Mouse (Mus musculus): ENCODE data around the gene Epop. TPM values are rescaled to one million over a fixed set of nuclear protein-coding genes. Genes with fewer than 3 reads are reported as not detected.

Epop gene
- polyA plus RNA-seq, 1 experiment: 2.1 TPM

DNA sequence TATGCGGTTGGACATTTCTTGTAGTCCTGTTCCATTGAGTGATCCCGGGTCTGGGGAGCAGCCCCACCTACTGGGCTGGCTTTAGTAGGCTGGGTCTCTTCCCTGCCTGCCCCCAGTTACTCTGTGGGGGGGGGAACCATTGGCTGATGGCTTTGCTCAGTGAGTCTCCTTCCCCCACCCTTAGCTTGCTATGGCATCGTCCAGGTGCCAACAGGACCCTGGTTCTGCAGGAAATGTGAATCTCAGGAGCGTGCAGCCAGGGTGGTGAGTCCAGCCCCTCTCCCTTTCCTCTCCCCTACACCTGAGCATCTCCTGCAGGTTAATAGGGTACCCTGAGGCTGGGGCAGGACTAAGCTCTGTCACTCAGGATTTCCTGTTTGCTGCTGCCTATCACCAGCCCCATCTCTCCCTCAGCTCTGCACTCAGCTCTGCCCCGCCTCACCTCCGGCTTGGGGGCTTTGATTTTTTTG lies 35.3 kb upstream of the Epop start:
- H3K4me1 ChIP-seq (ENCODE audit: control insufficient read depth, insufficient read depth, insufficient read length, low read length): peaks cover 8% of the 10 kb centered on the region; the same call in 1 of the 2 replicates
- H3K4me3 ChIP-seq (ENCODE audit: low read depth, low read length): peak overlapping the region; percentile 35; the same call in 1 of the 2 replicates
- no peak overlapping the region; the same call in 1 of the 2 replicates for H3K27ac ChIP-seq (ENCODE audit: insufficient read depth, low read depth, low read length)
- H3K27me3 ChIP-seq (ENCODE audit: control insufficient read depth, insufficient read depth, low read length): no peaks in the 10 kb centered on the region
- no peak for TF ChIP-seq POLR2A (IDR thresholded peaks at IDR 0.05; ENCODE audit: low read depth, low read length)
- no peak for TF ChIP-seq CTCF (IDR thresholded peaks at IDR 0.05; ENCODE audit: extremely low read depth, insufficient read length, insufficient replicate concordance, low read depth, low read length)
- peaks cover 19% of the 10 kb centered on the region for H3K36me3 ChIP-seq (ENCODE audit: control insufficient read depth, insufficient read depth, low read length)
- 38% methylated on average over 6 of the region's 6 CpGs for WGBS

DNA sequence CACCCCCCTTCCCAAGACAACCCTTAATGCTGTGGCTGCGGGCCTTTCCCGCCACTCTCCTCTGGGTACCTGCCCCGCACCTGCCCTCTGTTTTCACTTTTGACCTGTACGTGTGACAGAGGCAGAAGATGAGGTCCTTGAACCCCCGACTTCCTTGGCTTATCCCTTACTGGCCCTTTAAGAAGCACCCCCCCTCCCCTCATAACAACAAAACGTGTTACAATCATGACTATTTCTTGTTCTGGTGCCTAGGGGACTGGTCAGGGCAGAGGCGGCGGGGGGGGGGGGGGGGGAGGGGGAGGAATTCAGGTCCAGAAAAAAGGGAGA lies 34.8 kb upstream of the Epop start:
- no peak overlapping the region for H3K27ac ChIP-seq (ENCODE audit: insufficient read depth, low read depth, low read length)
- peak overlapping the region; percentile 89 for H3K4me3 ChIP-seq (ENCODE audit: low read depth, low read length)
- H3K36me3 ChIP-seq (ENCODE audit: control insufficient read depth, insufficient read depth, low read length): peaks cover 15% of the 10 kb centered on the region
- WGBS: 1% methylated on average over 8 of the region's 8 CpGs
- H3K27me3 ChIP-seq (ENCODE audit: control insufficient read depth, insufficient read depth, low read length): no peaks in the 10 kb centered on the region
- TF ChIP-seq CTCF (IDR thresholded peaks at IDR 0.05; ENCODE audit: extremely low read depth, insufficient read length, insufficient replicate concordance, low read depth, low read length) (no peak), POLR2A (IDR thresholded peaks at IDR 0.05; ENCODE audit: low read depth, low read length) (no peak)
- peaks cover 11% of the 10 kb centered on the region; the same call in 1 of the 2 replicates for H3K4me1 ChIP-seq (ENCODE audit: control insufficient read depth, insufficient read depth, insufficient read length, low read length)

DNA sequence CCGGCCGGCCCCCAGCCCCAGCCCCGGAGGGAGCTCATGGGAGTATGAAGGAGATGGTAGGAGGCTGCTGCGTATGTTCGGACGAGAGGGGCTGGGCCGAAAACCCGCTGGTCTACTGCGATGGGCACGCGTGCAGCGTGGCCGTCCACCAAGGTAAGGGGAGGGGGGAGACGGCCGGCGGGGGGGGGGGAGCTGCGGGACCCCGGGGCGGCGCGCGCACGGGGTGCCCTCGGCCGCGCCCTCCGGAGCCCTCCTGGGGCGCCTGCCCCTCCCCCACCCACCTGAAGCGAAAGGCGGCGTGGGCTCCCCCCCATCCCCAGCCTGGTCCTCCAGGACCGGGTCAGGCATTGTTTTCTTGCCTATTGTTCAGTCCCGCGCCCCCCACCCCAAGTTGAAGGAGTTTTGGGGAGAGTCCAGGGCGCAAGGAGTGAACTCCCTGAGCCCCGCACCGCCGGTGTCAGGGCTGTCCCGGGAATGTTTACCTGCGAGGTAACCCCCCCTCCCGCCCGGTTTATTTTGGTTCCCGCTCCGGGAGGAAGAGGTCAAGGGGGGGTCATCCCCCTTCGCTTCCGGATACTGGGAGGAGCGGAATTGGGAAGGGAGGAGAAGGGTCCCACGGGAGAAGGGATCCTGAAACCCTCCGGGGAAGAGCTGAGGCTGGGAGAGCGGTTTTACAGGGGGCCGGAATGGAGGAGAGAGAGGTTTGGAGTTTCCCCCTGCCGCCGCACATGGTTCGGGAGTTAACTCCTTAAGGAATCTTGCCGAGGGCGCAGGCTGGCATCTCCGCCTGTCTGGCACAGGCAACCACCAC lies 34.2 kb upstream of the Epop start:
- Histone ChIP-seq H3K27ac (ENCODE audit: insufficient read depth, low read depth, low read length) (no peak overlapping the region), H3K4me3 (ENCODE audit: low read depth, low read length) (peak overlapping the region; percentile 89), H3K27me3 (ENCODE audit: control insufficient read depth, insufficient read depth, low read length) (no peaks in the 10 kb centered on the region), H3K4me1 (ENCODE audit: control insufficient read depth, insufficient read depth, insufficient read length, low read length) (peaks cover 12% of the 10 kb centered on the region; the same call in 1 of the 2 replicates), H3K36me3 (ENCODE audit: control insufficient read depth, insufficient read depth, low read length) (peaks cover 13% of the 10 kb centered on the region)
- WGBS: under 1% methylated on average over 38 of the region's 57 CpGs
- TF ChIP-seq POLR2A (IDR thresholded peaks at IDR 0.05; ENCODE audit: low read depth, low read length) (no peak), CTCF (IDR thresholded peaks at IDR 0.05; ENCODE audit: extremely low read depth, insufficient read length, insufficient replicate concordance, low read depth, low read length) (no peak)

DNA sequence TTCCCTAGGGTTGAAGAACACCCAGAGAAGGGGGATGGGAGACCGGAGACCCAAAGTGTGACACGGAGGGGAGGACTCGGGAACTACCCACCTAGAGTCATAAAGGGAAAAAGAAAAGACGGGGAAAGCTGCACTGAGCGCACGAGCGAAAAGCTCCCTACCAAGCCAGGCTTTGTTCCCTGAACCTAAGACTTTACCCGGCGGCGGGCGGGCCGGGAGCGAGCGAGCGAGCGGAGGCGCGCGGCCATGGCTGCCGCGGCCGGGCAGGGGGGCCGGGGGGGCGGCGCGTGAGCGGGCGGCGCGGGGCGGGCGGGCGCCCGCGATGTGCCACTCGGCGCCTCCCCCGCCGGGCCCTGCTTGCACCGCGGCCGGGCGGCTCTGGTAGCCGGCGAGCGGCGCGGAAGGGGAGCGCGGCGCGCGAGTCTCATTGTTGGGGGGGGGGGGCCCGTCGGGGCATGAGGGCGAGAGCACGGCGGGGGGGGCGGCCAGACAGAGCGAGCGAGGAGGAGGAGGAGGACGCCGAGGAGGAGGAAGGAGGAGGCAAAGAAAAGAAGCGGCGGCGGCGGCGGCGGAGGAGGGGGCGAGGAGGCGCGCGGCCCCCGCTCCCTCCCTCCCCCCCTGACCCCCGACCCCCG lies 33.5 kb upstream of the Epop start, which contains the start of gene Mllt6:
TSS of gene Mllt6 (plus strand) at position 522 of the 635 bp plus-strand sequence.
- Histone ChIP-seq H3K27me3 (ENCODE audit: control insufficient read depth, insufficient read depth, low read length) (no peaks in the 10 kb centered on the region), H3K4me3 (ENCODE audit: low read depth, low read length) (peak within 1 kb of the TSS; percentile 89), H3K27ac (ENCODE audit: insufficient read depth, low read depth, low read length) (peak within 1 kb of the TSS; percentile 82), H3K4me1 (ENCODE audit: control insufficient read depth, insufficient read depth, insufficient read length, low read length) (peaks cover 14% of the 10 kb centered on the region; the same call in 1 of the 2 replicates), H3K36me3 (ENCODE audit: control insufficient read depth, insufficient read depth, low read length) (peaks cover 10% of the 10 kb centered on the region)
- under 1% methylated on average over 51 of the region's 76 CpGs for WGBS
- no peak for TF ChIP-seq CTCF (IDR thresholded peaks at IDR 0.05; ENCODE audit: extremely low read depth, insufficient read length, insufficient replicate concordance, low read depth, low read length)
- TF ChIP-seq POLR2A (IDR thresholded peaks at IDR 0.05; ENCODE audit: low read depth, low read length): peak; percentile 54; the same call in 1 of the 2 replicates

DNA sequence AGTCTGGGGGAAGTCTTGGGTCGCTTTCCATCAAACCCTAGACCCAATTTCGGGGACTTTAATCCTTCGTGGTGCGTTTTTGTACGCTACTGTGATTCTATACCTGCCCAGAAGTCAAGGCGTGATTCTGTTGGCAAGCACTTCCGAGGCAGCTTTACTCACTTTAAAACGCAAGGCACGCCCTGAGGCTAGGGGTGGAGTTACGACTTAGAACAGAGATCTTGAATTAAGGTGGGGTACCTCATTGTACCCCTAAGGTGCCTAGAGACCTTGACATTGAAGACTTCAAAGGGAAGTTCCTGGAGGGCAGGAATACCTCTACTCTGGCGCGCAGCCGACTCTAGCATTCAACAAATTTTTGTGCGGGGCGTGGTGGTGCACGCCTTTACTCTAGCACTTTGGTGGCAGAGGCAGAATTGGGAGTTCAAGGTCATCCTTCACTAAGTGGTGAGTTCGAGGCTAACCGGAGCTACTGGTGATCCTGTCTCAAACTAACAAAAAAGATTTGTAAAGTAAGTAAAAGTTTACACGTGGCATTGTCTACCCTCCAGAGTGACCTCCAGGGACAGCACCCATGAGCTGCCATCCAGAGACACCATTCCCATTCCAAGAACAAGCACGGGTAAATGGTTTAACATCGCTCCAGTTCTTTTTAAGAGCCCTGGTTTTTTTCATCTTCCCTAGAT lies 32.8 kb upstream of the Epop start:
- Histone ChIP-seq H3K36me3 (ENCODE audit: control insufficient read depth, insufficient read depth, low read length) (peaks cover 8% of the 10 kb centered on the region), H3K4me1 (ENCODE audit: control insufficient read depth, insufficient read depth, insufficient read length, low read length) (peaks cover 16% of the 10 kb centered on the region; the same call in 1 of the 2 replicates), H3K27ac (ENCODE audit: insufficient read depth, low read depth, low read length) (peak overlapping the region; percentile 82), H3K4me3 (ENCODE audit: low read depth, low read length) (peak overlapping the region; percentile 89), H3K27me3 (ENCODE audit: control insufficient read depth, insufficient read depth, low read length) (no peaks in the 10 kb centered on the region)
- TF ChIP-seq POLR2A (IDR thresholded peaks at IDR 0.05; ENCODE audit: low read depth, low read length) (no peak), CTCF (IDR thresholded peaks at IDR 0.05; ENCODE audit: extremely low read depth, insufficient read length, insufficient replicate concordance, low read depth, low read length) (no peak)
- 2% methylated on average over 21 of the region's 21 CpGs for WGBS

DNA sequence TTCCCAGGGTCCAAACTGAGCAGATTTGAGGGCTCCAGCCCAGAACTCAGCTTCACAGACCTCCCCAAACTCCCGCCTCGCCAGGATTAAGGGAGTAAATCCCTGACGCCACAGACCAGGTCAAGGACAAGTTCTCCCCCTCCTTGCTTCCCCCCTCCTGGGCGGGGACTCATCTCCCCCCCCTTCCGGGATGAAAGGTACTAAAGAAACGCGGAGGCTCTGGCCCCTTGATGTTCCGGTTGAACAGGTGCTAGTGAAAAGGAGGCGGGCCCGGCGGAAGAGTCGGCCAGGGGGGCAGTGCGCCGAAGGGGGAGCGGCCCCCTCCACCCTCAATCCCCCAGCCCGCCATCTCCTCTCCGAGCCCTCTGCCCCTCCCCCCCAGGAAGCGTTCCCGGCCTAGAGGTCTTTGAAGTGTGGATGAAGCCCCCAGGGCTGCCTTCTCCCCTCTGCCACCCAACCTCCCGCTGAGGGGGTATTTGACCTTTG lies 32.2 kb upstream of the Epop start:
- Histone ChIP-seq H3K27ac (ENCODE audit: insufficient read depth, low read depth, low read length) (peak overlapping the region; percentile 82), H3K4me3 (ENCODE audit: low read depth, low read length) (peak overlapping the region; percentile 89), H3K27me3 (ENCODE audit: control insufficient read depth, insufficient read depth, low read length) (no peaks in the 10 kb centered on the region), H3K36me3 (ENCODE audit: control insufficient read depth, insufficient read depth, low read length) (peaks cover 6% of the 10 kb centered on the region), H3K4me1 (ENCODE audit: control insufficient read depth, insufficient read depth, insufficient read length, low read length) (peaks cover 16% of the 10 kb centered on the region; the same call in 1 of the 2 replicates)
- 3% methylated on average over 20 of the region's 20 CpGs for WGBS
- TF ChIP-seq CTCF (IDR thresholded peaks at IDR 0.05; ENCODE audit: extremely low read depth, insufficient read length, insufficient replicate concordance, low read depth, low read length) (no peak), POLR2A (IDR thresholded peaks at IDR 0.05; ENCODE audit: low read depth, low read length) (no peak; the same call in 1 of the 2 replicates)
